ENCODE assay signal across 7 mouse cellular contexts in genomic region chr6:117173876-117174275, GRCm38 (mm10). TPM values are rescaled to one million over a fixed set of nuclear protein-coding genes. Genes with fewer than 3 reads are reported as not detected.
DNase-seq lines count a peak whose midpoint lies in the region; ATAC-seq lines count a peak whose summit lies in the region.

No protein-coding gene starts in this region.

- H3K4me1 ChIP-seq in hindbrain, embryonic 15.5 days (replicated peaks): peaks cover 17% of the 10 kb centered on the region

- WGBS in hindbrain, embryonic 15.5 days: 15% methylated on average over 11 of the region's 11 CpGs

- peak; percentile 77 for DNase-seq in adrenal gland, adult 2 months
- DNase-seq in cerebellum, postnatal 10 days: peak; percentile 96 to 97
- peak; percentile 71 to 79 for DNase-seq in frontal cortex, postnatal 25 days (ENCODE audit: low spot score in 2 of 2)
- DNase-seq in layer of hippocampus, postnatal 36 days: peak; percentile 66 to 70
- peak; percentile 45 to 81 for DNase-seq in spleen, postnatal 4 days (ENCODE audit: low spot score in 2 of 2)

- H3K27ac ChIP-seq in hindbrain, embryonic 15.5 days (replicated peaks): no peak overlapping the region

- H3K9me3 ChIP-seq in hindbrain, embryonic 15.5 days: no peaks in the 10 kb centered on the region

- H3K9ac ChIP-seq in hindbrain, embryonic 15.5 days: no peak overlapping the region

- peak overlapping the region; percentile 20; the same call in 1 of the 2 replicates for H3K4me2 ChIP-seq in hindbrain, embryonic 15.5 days

- H3K36me3 ChIP-seq in hindbrain, embryonic 15.5 days: no peaks in the 10 kb centered on the region

- H3K4me3 ChIP-seq in hindbrain, embryonic 15.5 days: no peak overlapping the region

- peak; percentile 65; the same call in 1 of the 2 replicates for ATAC-seq in hindbrain, embryonic 15.5 days (ENCODE audit: low FRiP score, low read depth)
- peak; percentile 53; the same call in 1 of the 2 replicates for ATAC-seq in megakaryocyte-erythroid progenitor cell, adult 5-6 weeks (replicated peaks; ENCODE audit: low FRiP score, low TSS enrichment, poor library complexity, severe bottlenecking)

- H3K27me3 ChIP-seq in hindbrain, embryonic 15.5 days: peaks cover 37% of the 10 kb centered on the region

RNA-seq across cellular contexts. Expression of gene Cxcl12, which starts 5.5 kb away (rescaled TPM):
- total RNA-seq in adrenal gland, adult 2 months (2021): 10 to 100 TPM; 51.9 to 67.4 TPM
- 141 and 151 TPM in 2 replicates for polyA plus RNA-seq in adrenal gland, adult 2 months (2012; rRNA removed)
- 65.4 and 77.1 TPM in 2 replicates for polyA plus RNA-seq in hindbrain, embryonic 15.5 days (2015; fragmentation: Nextera tagmentation; extraction: Ambion mirVana)
- total RNA-seq in layer of hippocampus, postnatal 36 days (2021): 10 to 100 TPM; 38.0 to 47.7 TPM
- not detected in 2 replicates for total RNA-seq in megakaryocyte-erythroid progenitor cell, adult 5-6 weeks (2014; fragmentation: Nextera tagmentation)
- total RNA-seq in megakaryocyte-erythroid progenitor cell, adult 5-6 weeks (2017): 0.80 and 1.4 TPM in 2 replicates

Comparison
In these comparisons a context has a peak if more than half of its experiments do, and no peak if none do; other contexts are left out.
1. RNA of gene Cxcl12, which starts 5.5 kb away (total RNA-seq): 51.9 to 67.4 TPM in adrenal gland, adult 2 months and 38.0 to 47.7 TPM in layer of hippocampus, postnatal 36 days; 0.80 to 1.4 TPM in megakaryocyte-erythroid progenitor cell, adult 5-6 weeks; every median in the first group is over 10 times any median in the second.
2. Peak in every context shown above with its lines, with median percentiles within 50 percentile points of each other: DNase-seq.